Mouse (Mus musculus) heart, adult 11 months (tissue): Measurements from ENCODE around the gene Tmub1.

Experiments used
- DNase-seq: peaks from one replicate; pipeline ENCODE4 v3.0.0; 2022

The Tmub1 gene

GRCm38 (mm10) chr5:24447624-24448298, at the start of gene Tmub1:
Gene Tmub1 (minus strand): TSS chr5:24447854.
- DNase-seq = peak; percentile 99

- no peak for DNase-seq
Observed at GRCm38 (mm10) chr5:24496756-24497155, 49.1 kb upstream of the Tmub1 start.

- DNase-seq = no peak
Observed at GRCm38 (mm10) chr5:24495019-24495418, 47.4 kb upstream of the Tmub1 start.

GRCm38 (mm10) chr5:24492546-24493285, 45.1 kb upstream of the Tmub1 start:
- DNase-seq = no peak

- DNase-seq = no peak
Observed at GRCm38 (mm10) chr5:24490413-24490920, 42.8 kb upstream of the Tmub1 start.

- no peak for DNase-seq
Observed at GRCm38 (mm10) chr5:24486738-24487137, 39.1 kb upstream of the Tmub1 start.

GRCm38 (mm10) chr5:24486097-24486496, 38.4 kb upstream of the Tmub1 start:
- DNase-seq = peak; percentile 98

GRCm38 (mm10) chr5:24484963-24485362, 37.3 kb upstream of the Tmub1 start:
- no peak for DNase-seq

GRCm38 (mm10) chr5:24483326-24483725, 35.7 kb upstream of the Tmub1 start:
- DNase-seq = peak; percentile 93

GRCm38 (mm10) chr5:24482247-24483079, 34.8 kb upstream of the Tmub1 start:
- no peak for DNase-seq

GRCm38 (mm10) chr5:24481647-24482046, 34.0 kb upstream of the Tmub1 start:
- DNase-seq = no peak

- no peak for DNase-seq
Observed at GRCm38 (mm10) chr5:24477909-24478308, 30.3 kb upstream of the Tmub1 start.

- peak; percentile 95 for DNase-seq
Observed at GRCm38 (mm10) chr5:24475476-24476241, 28.0 kb upstream of the Tmub1 start.

GRCm38 (mm10) chr5:24474723-24475261, 27.1 kb upstream of the Tmub1 start:
- DNase-seq = peak; percentile 93

GRCm38 (mm10) chr5:24474025-24474722, 26.5 kb upstream of the Tmub1 start:
- DNase-seq = no peak

GRCm38 (mm10) chr5:24472884-24473619, 25.4 kb upstream of the Tmub1 start:
- no peak for DNase-seq

GRCm38 (mm10) chr5:24470600-24470999, 22.9 kb upstream of the Tmub1 start:
- DNase-seq = peak; percentile 96

- no peak for DNase-seq
Observed at GRCm38 (mm10) chr5:24466762-24467161, 19.1 kb upstream of the Tmub1 start.

GRCm38 (mm10) chr5:24455613-24456012, 8.0 kb upstream of the Tmub1 start:
- DNase-seq = peak; percentile 93

- no peak for DNase-seq
Observed at GRCm38 (mm10) chr5:24455076-24455475, 7.4 kb upstream of the Tmub1 start.

GRCm38 (mm10) chr5:24453985-24454303, 6.3 kb upstream of the Tmub1 start:
- DNase-seq = peak; percentile 94
